Mouse (Mus musculus): ENCODE results near the gene Ropn1.
"Not testable (repeated sequence)": the region's sequence is repeated elsewhere in the genome, so short reads cannot be mapped to it uniquely, and the experiment has no call there.

The Ropn1 gene

DNA sequence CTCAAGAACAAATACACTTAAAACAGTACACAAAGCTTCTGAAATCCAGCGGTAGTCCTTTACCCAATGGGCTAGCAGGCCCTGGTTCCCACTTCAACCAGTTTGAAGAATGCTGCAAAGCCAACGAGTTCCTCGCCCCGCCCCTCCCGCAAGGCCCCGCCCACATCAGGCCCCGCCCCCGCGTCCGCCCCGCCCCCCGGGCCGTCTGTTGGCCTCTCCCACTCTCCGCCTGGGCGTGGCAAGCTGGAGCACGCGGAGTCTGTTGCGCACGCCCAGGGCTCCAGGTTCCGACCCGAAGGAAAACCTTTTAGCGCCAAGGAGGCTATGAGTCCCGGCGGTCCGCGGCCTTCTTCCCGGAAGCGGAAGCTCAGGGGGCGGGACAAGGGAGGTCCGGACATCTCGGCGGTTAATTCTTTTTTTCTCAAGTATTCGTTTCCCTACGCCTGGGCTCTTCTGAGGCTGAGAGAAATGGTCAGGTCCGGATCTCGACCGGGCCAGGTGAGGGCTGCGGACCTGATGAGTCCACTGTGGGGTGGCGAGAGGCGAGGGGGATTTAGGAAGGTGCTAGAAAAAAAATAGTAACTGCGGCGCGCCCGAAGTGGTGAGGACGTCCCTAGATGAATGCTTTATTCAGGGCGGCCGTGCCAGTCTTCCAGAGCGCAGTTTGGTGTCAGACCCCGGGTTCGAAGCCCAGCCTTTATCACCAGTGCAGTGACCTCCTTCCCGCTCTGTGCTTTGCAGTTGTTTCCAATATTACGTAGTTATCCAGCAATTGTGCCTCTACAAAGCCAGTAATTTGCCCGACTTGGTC is 40.8 kb downstream of the Ropn1 start, which contains the start of gene Ccdc14:
Gene Ccdc14 (plus strand): TSS at position 283 of the 811 bp plus-strand sequence.
- peak; percentile 90 for DNase-seq (ENCODE audit: low read depth, low spot score)

DNA sequence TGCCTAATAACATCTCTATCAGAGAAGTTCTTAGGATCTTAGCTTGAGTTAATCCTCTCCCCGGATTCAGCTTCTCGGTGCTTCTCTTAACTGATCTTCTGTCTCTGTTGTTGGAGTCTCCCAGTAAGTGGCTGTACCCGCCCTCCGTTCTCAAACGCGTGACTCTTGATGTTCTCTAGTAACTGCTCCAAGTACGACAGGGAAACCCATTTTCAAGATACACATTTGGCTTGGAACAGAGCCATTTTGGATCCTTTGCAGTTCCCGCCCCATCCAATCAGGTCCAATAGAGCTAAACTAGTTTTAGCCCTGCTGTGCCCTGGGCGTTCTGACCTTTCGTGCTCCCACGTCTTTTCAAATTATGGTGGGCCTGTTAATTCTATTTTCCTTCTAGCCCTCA is 41.4 kb downstream of the Ropn1 start:
- DNase-seq (ENCODE audit: low read depth, low spot score) = peak; percentile 7

DNA sequence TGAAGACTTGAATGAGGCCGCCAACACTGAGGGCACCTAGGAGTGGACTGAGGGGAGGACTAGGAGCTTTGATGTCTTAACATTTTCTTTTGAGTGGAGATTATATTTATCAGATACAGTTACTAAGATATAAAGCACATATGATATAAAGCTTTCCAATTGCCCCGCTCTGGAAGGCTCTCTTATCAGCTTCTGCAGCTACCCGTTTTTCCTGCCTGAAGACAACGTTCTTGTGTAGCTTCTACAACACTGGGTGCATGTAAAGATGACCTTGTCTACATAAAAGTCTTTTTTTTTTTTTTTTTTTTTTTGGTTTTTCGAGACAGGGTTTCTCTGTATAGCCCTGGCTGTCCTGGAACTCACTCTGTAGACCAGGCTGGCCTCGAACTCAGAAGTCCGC is 44.8 kb downstream of the Ropn1 start:
- no peak for DNase-seq (ENCODE audit: low read depth, low spot score)

DNA sequence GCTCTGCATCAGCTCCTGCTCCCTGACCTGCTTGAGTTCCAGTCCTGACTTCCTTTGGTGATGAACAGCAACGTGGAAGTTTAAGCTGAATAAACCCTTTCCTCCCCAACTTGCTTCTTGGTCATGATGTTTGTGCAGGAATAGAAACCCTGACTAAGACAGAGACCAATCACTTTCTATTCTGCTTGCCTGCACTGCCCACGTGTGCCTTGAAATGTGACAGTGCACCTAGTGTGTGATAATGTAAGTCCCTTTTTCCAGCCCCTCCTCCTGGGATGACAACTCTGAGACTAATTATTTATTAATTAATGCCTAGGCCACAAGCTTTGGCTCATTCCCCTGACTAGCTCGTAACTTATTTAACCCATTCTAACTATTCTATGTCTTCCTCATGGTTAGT is 49.0 kb downstream of the Ropn1 start:
- DNase-seq (ENCODE audit: low read depth, low spot score) = not testable (repeated sequence)

DNA sequence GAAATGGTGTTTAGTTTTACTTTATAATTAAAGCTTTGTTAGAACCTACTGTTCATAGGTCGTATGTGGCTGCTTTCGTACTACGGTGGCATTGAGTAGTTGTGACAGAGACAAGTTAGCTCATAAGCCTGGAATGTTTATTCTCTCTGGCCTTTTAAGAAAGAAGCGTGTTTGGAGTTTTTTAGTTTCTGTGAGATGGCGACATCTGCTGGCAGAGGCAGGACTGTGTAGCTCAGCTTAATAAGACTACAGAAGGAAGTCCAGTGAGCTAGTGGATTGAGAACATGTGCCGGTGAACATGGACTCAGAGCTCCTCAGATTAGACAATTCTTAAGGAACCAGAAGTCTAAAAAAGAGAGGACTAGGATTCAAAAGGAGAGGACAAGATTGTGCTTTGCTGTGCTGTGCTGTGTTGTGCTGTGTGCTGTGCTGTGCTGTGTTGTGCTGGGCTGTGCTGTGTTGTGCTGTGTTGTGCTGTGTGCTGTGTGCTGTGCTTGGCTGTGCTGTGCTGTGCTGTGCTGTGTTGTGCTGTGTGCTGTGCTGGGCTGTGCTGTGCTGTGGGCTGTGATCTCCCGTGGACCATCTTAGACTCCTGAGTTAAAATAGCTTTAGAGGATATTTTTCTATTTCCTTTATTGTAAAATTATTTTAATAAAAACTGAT is 50.6 kb downstream of the Ropn1 start:
- DNase-seq (ENCODE audit: low read depth, low spot score) = peak; percentile 62

DNA sequence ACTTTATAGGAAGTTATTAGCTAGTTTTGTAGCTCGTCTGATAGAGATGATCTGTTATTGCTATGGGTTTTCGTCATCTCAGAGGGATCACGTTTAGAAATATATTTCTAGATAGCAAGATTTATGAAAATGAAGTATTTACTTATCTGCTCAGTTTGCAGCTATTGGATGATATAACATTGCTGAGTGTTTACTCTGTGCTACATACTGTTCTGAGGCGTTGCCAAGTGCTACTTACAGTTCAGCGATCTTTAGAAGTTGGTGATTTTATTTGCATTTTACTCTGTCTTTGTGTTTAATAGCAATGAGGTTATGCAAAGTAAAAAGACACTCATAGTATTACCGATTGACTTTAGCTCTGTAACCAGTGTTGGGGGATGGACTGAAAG is 51.1 kb downstream of the Ropn1 start:
- no peak for DNase-seq (ENCODE audit: low read depth, low spot score)

DNA sequence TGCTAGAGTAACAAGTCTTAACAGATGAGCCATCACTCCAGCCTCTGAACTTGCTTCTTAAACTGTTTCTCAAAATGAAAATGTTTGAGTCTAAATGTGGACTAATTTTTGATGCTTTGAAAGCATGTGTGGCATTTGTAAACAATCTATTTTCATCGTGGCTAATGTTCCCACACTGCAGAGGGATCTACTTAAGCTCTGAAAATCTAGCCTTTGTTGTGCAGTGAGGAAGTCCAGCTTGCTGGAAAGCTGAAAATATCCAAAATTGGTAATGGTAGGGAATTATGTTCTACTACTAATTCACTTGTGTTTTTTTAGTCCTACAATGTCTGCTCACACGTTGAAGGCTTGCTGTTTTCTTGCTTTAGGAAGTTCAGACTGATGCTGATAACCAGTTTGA is 56.3 kb downstream of the Ropn1 start:
- no peak for DNase-seq (ENCODE audit: low read depth, low spot score)

DNA sequence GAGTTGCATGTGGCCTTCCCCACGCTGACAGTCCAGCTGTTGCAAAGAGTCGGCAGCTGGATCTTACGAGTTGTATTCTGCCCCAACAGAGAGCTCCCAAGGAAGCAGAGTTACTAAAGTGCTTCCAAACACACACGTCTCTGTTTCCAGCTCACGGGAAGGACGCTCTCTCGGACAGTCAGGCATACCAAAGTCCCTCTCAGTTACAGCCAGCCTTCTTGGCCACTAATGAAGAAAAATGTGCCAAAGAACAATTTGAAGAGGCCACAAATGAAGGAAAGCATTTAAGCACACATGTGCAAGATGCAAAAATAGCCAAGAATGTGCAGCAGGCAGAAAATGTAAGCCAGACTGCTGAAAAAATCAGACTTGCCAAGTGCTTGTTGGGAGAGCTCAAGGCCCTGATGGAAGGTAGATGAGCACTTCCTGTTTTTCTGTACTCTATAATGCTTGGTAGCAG is 56.8 kb downstream of the Ropn1 start:
- no peak for DNase-seq (ENCODE audit: low read depth, low spot score)

DNA sequence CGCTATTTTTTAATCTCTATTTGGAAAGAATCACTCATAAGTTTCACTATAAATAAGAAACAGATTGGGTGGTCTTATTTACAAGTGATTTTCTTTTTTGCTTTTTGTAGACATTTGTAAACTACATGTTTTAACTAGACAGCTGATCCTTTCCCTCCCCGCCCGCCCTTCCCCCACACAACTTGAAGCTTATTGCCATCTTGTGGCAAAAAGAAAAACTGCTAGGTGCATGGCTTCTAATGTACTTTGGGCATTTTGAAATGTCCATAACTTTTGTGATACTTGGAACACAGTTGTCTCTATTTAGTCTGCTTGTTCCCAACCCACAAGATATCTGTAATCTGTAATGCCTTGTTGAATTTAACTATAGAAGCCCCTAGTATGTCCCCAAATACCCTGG is 61.8 kb downstream of the Ropn1 start:
- peak; percentile 15 for DNase-seq (ENCODE audit: low read depth, low spot score)

DNA sequence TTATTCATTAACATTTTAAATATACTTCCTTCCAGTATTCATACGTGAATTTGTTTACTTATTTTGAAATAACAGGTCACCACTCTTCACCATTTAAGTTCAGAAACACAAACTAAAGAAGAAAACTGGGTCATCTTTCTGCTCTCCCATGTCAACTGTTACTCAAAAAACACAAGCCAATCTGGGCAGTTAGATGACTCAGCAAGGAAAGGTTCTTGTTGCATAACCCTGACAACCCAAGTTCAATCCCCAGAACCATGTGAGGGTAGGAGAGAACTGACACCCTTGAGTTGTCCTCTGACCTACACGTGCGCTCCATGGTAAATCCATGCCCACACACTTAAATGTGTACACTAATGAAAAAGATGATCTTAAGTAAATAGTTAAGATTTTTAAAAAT is 75.4 kb downstream of the Ropn1 start:
- DNase-seq (ENCODE audit: low read depth, low spot score) = no peak
